Mouse (Mus musculus): ENCODE results near the gene Ttc27. TPM values are rescaled to one million over a fixed set of nuclear protein-coding genes. Genes with fewer than 3 reads are reported as not detected.

The Ttc27 gene
- total RNA-seq, 2 experiments from 2014 or later = 20.6 to 24.5 TPM

DNA sequence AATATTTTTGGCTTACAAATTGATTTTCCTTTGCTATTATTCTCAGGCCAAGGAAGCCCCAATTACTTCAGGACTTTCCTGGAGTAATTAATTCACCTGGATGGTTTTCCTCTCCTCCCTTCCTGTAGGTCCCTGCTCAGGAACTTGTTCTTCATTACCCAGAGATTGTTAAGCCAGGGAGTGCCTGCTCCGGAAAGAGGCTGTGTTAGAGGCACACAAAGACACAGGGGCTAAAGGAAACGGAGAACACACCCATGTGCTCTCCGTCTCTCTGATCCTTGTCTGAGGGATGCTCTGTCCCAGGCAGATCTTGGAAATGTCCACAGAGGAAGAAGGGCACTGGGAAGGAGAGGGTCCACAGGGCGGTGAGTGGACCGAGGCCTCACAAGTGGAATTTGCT, 158.2 kb downstream of the Ttc27 start:
- DNase-seq (ENCODE audit: low spot score in 2 of 2) = no peak

DNA sequence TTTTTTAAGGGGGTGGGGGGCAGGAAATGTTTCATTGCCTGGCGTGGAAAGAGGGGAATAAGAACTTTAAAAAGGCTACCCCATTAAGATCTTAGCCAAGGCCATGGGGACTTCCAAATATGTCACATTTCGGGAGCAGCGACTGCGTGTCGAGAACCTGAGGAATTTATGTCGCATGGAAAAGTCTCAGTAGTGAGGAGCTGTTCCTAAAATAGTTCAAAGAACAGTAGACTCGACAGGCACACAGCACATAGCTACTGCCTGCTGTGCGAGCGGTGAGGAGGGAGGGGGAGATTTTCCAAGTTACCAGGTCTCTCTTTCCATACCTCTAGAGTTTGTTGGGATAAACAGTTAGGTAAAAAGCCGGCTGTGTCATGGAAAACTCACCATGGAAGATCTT, 159.4 kb downstream of the Ttc27 start:
- no peak for DNase-seq (ENCODE audit: low spot score in 2 of 2)

DNA sequence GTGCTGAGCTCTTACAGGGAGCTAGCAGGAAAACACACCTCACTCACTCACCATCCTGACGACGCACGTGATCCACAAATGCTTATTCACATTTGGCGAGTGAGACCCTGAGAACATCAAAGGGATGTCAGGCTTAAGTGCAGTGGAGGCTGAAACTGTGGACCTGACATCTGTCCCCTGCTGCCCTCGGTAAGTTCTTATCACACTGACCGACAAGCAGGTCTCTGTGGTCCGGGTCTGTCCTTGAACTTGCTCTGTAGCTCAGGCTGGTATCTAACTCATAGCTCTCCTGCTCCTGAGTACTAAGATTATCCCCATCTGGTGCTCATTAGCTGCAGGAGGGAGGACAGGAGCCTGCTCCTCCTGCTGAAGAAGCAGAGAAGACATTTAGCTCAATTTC, 162.2 kb downstream of the Ttc27 start:
- DNase-seq (ENCODE audit: low spot score in 2 of 2) = no peak

DNA sequence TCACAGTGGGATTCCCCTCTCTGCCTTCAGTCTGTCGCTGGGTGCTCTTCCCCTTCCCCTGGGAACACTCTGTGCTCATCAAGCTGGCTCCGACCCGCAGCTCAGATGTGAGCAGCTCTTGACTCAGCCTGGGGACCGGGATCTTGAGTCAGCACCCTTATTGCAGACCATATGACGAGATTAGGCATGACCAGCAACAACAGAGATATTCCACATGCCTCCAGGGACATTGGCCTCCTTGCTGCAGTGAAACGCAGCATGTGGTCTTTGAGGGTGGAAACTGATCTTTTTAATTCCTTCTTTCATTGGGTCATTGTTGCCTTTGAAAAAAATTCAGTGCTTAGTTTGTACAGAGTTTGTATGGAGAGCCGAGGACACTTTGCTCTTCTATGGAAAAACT, 169.5 kb downstream of the Ttc27 start:
- DNase-seq (ENCODE audit: low spot score in 2 of 2) = no peak

DNA sequence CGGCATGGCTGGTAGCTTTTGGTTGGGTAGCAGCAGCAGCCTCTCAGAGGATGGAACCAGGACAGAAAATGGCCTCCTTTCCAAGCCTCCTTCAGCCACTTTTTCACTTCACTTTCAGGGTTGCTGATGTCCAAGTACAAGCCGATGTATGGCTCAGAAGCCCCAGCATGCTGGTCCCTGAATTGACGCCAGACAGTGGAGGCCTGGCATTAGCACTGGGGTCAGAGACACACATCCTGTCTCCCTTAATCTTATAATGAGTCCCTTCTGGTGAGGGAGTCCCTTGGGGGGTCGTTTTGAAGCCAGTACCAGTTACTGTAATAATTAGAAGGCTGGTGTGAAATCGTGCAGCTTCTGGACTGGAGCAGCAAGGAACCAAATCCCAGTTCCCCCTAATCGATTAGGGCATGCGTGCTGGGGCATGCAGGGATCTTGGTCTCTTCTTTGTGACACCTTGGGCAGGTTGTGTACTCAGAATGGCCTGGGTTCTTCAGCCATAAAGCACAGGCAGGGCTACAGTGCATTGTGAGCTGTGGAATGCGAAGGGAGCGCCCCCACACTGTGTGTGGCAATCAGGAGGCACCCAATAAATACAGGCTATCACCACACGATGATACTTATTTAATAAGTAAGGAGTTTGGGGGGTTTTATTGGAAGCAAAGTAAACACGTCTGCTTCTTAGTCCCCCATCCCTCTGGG, 171.5 kb downstream of the Ttc27 start:
- DNase-seq (ENCODE audit: low spot score in 2 of 2) = no peak

DNA sequence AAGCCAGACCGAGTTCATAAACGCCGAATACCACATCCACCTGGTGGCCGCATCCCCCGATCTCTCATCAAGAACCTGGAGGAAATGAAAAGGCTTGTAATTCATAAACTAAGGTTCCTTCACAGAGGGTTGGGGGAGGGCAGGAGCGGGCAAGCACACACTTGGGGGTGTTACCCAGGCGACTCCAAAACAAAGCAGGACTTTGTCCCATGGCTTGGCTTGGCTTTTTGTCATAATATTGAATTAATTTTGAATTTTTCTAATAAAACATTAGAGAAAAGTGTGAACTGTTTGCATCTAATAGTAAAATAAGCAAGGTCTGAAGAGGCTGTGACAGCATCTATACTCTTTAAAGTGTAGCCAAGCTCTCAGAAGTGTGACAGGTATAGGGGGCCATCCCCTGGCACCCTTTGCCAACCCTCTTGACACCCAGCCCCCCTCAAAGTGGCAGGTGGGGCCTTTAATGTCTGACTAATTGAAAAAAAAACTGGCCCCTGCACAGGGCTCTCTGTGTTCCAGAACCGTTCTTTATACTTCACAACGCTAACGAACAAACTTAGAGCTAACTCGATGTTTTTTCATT, 172.1 kb downstream of the Ttc27 start:
- no peak for DNase-seq (ENCODE audit: low spot score in 2 of 2)

DNA sequence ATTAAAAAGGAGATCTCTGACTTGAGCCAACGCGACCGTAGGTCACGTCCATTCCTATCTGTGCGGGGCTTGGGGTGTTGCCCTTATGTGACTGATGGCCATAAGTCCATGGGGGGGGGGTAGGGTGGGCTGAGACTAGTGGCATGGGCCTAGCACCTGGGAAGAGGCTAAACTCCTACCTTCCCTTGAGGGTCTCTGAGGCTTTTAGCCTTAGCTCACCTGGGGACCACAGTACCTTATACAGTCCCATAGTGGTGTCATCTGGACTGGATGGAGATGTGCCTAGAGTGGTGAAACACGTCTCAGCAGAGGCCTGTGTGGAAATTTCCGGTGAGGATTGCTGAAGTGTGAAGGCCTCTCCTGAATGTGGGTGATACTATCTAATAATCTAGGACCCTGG, 184.9 kb downstream of the Ttc27 start:
- no peak for DNase-seq (ENCODE audit: low spot score in 2 of 2)

DNA sequence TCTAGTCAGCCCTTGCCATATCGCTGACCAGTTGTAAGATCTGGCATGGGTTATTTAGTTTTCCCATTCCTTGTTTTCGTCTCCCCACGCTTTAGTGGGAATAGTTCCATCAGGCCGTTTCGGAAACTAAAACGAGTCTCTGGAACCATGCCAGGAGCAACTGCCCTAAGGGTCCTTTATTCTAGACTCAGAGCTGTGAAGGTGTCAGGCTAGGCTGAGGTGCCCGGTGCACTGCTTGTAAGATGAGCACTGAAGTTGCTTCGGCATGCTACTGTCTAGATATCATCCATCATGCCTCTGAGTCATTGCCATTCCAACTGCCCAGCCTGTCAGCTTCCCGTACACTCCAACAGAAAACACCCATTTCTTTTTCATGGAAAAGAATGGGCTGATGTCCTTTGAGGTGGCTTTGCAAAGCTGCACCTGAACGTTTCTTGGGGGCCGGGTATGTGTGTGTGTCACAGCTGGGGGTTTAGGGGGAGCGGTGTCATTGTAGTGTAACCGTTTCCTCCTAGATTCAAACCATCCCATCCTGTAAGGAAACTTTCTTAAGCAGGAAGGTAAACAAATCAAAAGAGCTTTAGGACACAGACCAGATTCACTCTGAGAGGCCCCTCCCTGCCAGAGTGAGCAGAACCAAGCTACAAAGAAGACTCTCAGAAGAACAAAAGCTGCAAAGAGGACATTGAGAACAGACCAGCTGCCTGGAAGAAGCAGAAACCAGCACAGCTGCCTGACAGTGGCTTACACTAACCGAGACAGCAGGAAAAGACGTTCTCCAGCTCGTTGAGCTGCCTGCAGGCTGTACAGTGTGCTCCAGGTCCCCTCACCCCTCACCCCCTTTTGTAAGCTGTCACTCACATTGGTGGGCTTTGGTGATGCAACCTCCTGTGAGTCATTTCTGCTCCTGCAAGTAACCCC, 186.1 kb downstream of the Ttc27 start:
- DNase-seq (ENCODE audit: low spot score in 2 of 2) = no peak

DNA sequence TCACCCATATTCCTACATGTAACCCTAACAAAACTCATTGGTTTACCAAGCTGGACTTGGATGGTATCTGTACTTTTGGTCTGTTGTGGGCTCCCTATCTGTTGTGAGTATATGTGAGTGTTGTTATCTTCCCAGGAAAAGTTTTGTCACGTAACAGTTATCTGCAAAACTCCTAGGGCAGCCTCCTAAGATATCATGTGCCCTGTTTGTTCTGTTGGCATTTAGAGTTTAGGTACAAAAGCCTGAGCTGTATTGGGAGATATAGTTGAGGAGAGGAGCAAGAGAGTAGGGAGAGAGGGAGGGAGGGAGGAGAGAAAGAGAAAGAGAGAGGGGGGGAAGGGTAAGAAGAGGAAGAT, 186.8 kb downstream of the Ttc27 start:
- no peak for DNase-seq (ENCODE audit: low spot score in 2 of 2)

DNA sequence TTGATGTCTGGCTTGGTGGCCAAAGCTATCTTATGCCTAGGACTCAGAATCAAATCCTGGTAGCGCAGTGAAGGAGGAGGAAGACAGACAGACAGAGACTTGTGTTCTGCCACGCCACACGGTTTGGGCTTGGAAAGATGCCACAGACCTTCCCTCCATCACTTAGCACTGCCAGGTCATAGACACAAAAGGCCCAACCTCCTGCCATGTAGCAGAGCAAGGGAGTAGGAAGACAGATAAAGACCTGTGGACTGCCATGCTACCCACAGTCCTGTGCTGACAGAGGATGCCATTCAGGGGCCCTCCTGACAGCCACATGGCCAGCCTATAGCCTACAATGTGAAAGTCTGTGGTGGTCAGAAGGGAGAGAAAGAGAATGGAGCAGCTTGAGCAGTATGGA, 187.4 kb downstream of the Ttc27 start:
- no peak for DNase-seq (ENCODE audit: low spot score in 2 of 2)

DNA sequence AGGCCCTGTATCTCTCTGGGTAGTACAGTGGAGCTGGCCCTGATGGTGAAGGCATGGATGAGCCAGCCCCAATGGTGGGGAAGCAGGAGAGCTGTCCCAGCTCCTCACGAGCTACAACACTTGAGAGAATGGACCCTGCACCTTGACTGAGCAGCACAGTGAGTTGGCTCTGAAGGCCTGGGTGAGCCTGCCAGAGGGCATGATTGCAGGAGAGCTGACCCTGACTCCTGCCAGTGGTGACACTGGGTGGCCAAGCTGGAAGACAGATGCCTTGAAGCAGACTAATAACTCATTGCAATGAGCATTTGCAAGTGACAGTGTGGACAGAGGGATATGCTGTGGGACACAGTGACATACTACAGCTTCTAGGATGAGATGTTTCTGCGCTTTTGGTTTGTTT, 195.5 kb downstream of the Ttc27 start:
- DNase-seq (ENCODE audit: low spot score in 2 of 2) = no peak

Other genes with a start within 250 kb of the Ttc27 start
- 10 to 100 TPM; 73.7 to 93.8 TPM for gene Yipf4, start 228.2 kb upstream of the Ttc27 start, total RNA-seq (2021)
- gene Birc6, start 189.4 kb upstream of the Ttc27 start, total RNA-seq (2021) = 100 to 1,000 TPM; 144 to 150 TPM